Mouse (Mus musculus) embryonic facial prominence, embryonic 15.5 days (tissue): ENCODE measurements around the gene Nfya. TPM values are rescaled to one million over a fixed set of nuclear protein-coding genes. Genes with fewer than 3 reads are reported as not detected.

Source experiments
- polyA plus RNA-seq: library from polyadenylated mRNA; unstranded; fragments of >200 nt; fragmentation: Nextera tagmentation; extraction: Ambion mirVana; gene quantifications from 2 replicates; pipeline ENCODE4 v1.2.1, GENCODE M21; 2015

Nfya gene
- polyA plus RNA-seq, 1 experiment from 2014 or later, result 14.2 TPM

Other genes starting within 250 kb of the Nfya start
- gene A530064D06Rik, start 242.6 kb downstream of the Nfya start, polyA plus RNA-seq, result 0.35 TPM in 1 of 2 replicates, not detected in the other
- 0.11 TPM in 1 of 2 replicates, not detected in the other for gene Trem1, start 177.1 kb downstream of the Nfya start, polyA plus RNA-seq
- not detected in 2 replicates for gene Trem3, start 162.1 kb downstream of the Nfya start, polyA plus RNA-seq
- 0.15 and 0.42 TPM in 2 replicates for gene Treml4, start 145.6 kb downstream of the Nfya start, polyA plus RNA-seq
- 0.05 and 0.13 TPM in 2 replicates for gene Treml2, start 110.4 kb downstream of the Nfya start, polyA plus RNA-seq
- 0.24 and 0.27 TPM in 2 replicates for gene B430306N03Rik, start 93.8 kb downstream of the Nfya start, polyA plus RNA-seq
- 4.3 and 5.8 TPM in 2 replicates for gene Trem2, start 63.5 kb downstream of the Nfya start, polyA plus RNA-seq
- 0.98 and 1.0 TPM in 2 replicates for gene Treml1, start 50.0 kb downstream of the Nfya start, polyA plus RNA-seq
- 46.5 TPM in 2 replicates for gene Oard1, start 108 bp upstream of the Nfya start, polyA plus RNA-seq
- gene Apobec2, start 23.0 kb upstream of the Nfya start, polyA plus RNA-seq, result 25.7 and 38.4 TPM in 2 replicates
- gene Tspo2, start 41.6 kb upstream of the Nfya start, polyA plus RNA-seq, result 1.6 and 2.4 TPM in 2 replicates
- 0.43 TPM in 1 of 2 replicates, not detected in the other for gene Unc5cl, start 45.0 kb upstream of the Nfya start, polyA plus RNA-seq